Mouse (Mus musculus) cerebellum, postnatal 14 days (tissue): Measurements from ENCODE around the gene Sirt4.

Experiments
- DNase-seq, 2 experiments: peaks; one replicate each; pipeline ENCODE4 v3.0.0; 2021; ENCODE audit warnings: mixed read lengths in 2 of 2

Sirt4 gene

DNA sequence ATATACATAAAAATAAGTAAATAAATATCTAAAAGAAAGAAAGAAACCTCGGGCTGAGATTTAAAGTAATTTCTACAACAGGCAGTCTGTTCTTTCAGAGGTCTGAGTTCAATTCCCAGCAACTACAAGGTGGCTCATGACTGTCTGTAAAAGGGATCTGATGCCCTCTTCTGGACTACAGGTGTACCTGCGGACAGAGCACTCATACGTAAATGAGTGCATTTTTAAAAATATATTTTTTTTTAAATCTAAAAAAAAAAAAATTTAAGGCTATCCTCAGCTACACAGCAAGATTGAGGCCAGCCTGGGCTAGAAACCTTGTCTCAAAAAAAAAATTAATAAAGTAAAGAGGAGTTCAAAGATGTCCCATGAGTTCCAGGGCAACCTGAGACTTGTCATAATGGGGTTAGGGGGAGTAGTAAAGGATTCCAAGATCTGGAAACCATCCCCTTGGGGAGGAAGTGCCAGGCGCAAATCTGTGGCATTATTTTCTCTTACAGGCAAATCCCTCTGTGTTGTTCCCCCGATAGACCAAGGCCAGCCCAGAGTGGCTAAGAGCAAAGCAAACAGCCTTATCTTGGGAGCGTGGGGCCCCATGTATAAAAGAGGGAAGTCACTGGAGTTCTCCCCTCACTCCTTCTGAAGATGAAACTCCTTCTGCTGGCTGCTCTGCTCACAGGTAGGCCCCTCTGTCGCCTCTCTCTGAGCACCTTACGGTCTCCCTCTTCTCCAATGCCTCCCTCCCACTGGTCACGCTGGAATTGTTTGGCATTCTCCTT lies 18.7 kb downstream of the Sirt4 start, which contains the start of gene Pla2g1b:
TSS of gene Pla2g1b (plus strand) at position 621 of the 779 bp plus-strand sequence.
- DNase-seq, result no peak

DNA sequence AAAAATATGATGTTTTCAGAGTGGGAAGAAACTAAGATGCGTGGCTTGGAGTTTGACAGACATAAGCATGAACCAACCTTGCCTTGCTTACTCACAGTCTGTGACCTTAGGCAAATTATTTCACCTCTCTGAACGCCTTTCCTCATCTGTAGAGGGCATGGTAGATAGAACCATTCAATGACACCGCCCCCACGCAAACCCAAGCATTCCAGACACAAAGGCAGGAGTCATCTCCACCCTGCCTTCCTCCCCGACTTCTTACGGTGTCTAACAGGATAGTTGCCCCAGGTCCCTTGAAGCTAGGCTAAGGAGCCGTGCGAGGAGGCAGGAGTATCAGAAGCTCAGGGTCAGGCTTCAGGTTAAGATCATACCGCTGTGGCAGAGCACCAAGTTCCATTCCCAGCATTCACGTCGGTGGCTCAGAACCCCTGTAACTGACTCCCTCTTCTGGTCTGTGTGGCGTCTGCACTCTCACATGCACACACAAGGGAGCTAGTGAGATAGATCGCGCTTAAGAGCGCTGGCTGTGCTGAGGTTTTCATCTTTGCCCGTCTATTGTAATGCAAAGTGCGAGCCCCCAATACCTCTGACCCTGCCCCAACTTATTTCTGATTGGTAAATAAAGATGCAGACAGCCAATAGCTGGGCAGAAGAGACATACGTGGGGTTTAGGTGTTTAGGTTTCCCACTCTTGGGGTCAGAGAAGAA lies 20.0 kb downstream of the Sirt4 start:
- no peak for DNase-seq

DNA sequence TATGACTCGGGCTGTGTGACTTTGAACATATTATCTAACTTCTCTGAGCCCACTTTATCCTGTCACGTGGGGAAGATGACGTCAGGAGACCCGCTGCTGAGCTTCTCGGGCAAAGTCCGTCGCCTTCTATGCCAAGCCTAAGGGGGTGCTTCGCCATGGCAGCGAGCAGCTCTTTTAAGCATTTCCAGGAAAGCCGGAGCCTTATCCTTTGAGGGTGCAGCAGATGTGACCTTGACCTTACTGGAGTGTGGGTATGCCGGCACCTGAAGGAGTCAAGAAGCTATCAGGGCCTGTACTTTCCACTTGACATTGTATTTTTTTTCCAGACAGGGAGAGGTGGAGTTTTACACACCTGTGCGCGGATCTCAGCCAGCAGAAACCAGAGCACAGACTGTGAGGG lies 25.6 kb downstream of the Sirt4 start:
- DNase-seq, result no peak

DNA sequence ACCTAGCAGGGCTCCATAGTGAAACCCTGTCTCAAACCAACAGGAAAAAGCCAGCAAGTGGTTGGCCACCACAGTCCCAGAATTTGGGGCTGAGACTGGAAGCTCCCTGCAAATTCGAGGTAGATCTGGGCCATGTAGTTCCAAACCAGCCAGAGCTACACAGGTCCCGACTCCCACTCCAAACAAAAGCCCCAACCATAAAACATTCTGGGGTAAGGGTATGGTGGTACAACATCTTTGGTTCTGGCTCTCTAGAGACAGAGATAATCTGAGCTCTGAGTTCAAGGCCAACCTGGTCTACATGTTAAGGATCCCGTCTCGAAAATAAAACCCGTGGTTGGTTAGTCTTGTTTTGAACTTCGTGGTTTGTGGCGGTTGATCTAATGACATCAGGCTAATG lies 28.7 kb downstream of the Sirt4 start:
- DNase-seq, result no peak

DNA sequence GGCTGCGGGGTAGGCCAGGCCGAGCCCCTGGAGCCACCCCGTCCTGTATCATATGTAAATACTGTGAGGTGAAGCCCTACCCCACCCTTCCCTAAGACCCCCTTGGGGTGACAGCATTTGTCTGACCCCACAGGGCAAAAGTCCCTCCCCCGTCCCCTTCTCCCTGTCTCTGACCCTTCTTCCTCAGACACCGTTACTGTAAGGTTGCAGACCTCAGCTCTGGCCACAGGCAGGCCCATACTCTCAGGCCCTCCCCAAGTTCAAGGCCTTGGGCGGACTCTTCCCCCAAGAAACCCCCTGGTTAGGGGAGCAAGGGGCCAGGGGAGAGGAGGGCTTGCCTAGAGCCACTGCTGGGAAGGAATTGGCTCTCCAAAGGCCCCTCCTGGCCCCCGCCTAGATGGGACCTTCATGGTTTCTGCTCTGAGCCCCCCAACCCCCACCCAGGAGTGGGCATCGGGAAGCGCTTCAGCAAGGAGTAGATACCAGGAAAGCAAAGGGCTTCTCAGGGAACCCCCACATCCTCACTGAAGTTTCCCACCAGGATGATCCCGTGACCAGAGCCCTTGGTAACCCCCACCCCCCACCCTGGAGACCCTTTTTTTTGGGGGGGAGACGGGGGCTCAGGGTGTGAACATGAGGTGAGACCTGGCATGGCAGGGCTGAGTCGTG lies 30.0 kb downstream of the Sirt4 start:
- no peak for DNase-seq

DNA sequence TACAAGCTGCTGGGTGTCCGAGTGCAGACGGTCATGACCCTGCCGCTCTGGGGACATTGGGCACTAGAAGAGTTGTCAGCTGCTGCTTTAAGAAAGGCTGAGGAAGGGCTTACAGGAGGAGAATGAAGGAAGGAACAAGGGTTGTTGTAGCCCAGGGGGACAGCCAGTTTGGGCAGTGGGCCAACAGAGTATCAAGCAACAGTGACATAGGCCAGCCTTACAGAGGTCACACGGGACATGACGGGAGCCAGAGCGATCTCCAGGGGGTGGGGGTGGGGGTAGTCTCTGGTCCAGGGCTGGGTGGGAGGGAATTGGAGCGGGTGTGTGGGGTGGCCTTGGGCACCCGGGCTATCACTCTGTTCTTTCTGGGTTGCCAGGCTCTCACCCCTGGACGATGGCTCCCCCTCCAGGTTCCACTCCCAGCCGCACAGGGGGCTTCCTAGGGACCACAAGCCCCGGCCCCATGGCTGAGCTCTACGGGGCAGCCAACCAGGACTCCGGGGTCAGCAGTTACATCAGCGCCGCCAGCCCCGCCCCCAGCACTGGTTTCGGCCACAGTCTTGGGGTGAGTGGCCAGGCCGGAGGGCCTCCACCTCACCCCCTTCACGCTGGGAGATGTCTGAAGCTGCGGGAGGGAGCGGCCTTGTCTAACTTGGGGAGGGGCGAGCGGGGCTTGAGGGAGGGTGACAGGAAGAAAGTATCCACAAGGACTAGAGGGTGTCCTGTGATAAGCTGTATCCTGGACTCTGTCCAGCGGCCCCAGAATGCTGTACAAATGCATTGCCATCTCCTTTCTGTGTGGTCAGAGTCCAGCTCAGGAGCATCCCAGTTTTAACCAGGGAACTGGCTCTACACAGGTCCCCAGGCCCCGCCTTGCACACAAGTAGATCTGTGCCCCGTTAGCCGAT lies 33.9 kb downstream of the Sirt4 start:
- DNase-seq, result no peak

DNA sequence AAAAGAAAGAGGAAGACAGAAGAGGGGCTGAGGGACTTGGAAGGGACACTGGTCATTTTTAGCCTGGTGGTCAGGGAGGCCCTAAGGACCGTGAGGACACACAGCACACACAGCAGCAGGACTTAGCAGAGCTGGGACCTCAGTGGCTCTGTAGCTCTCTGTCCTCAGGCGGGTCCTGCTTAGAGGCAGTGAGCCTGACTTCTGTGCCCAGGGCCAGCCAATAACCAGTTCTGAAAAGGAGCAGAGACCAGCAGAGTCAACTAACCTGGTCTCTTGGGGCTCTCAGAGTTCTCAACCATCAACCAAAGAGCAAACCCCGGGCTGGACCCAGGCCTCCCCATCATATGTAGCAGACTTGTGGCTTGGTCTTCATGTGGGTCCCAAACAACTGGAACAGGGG lies 35.3 kb downstream of the Sirt4 start:
- no peak for DNase-seq

DNA sequence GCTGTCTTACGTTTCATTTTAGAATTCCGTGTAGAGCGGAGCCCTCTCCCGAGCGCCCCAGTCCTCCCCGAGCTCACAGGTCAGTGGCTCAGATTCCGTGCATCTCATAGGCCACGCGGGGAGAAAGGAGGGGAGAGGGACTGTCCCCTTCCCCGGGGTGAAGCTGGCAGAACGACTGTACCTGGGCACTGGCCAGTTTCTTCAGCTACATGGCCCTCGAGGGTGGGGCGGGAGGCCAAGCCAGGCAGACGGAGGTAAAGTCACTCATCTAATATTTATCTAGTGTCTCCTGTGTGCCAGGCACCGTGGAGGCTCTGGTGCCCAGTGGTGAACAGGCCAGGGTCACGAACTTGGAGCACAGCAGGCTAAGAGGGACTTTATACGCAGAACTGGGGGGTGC lies 37.4 kb downstream of the Sirt4 start:
- DNase-seq, result peak; percentile 41 to 53

DNA sequence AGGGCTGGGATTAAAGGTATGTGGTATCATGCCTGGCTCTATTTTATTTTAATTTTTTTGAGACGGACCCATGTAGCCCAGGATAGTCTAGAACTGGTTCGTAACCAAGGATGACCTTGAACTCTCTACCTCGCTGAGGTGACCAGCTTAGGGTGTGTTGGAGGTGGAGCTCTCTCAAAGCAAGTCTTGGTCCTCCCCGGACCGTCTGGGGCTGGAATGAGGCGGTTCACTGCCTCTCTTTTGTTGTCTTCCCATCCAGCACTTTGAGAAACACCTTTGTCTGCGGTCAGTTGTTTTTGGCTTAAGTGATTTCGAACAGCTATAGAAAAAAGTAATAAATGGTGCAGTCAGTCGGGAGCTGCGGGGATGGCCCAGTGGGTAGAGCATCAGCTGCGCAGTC lies 40.4 kb downstream of the Sirt4 start:
- no peak for DNase-seq

DNA sequence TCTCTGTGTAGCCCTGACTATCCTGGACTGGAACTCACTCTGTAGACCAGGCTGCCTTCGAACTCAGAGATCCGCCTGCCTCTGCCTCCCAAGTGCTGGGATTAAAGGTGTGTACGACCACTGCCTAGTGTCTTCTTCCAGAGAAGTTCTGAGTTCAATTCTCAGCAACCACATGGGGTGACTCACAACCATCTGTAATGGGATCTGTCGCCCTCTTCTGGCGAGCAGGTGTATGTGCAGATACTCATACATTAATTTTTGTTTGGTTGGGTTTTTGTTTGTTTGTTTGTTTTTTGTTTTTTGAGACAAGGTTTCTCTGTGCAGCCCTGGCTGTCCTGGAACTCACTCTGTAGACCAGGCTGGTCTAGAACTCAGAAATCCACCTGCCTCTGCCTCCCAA lies 41.9 kb downstream of the Sirt4 start:
- peak; percentile 30 to 55 for DNase-seq

DNA sequence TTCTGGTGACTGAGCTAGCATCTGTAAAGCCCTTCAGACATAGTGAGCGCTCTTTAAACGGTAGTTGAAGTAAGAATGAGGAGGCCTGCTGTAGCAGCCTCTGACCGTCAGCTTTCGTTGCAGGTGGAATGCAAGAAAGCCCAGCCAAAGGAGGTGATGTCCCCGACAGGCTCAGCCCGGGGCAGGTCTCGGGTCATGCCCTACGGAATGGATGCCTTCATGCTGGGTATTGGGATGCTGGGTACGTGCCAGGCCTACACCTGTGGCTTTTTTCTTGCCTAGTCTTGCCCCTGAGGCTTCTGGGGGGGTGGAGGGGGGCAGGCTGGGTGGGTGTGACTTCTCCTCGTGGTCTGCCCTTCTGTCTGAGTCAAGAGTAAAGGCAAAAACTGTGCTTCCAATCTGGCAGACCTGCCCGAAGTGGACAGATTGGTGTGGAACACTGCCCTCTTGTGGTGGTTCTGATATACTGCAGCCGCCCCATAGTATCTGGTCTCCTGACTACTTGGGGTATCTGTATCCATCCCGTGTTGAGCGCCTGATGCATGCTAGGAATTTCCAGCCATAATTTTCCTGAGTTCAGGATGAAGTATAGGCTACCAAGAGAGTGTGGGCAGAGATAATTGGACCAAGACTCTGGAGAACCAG lies 43.2 kb downstream of the Sirt4 start:
- peak; percentile 90 for DNase-seq

DNA sequence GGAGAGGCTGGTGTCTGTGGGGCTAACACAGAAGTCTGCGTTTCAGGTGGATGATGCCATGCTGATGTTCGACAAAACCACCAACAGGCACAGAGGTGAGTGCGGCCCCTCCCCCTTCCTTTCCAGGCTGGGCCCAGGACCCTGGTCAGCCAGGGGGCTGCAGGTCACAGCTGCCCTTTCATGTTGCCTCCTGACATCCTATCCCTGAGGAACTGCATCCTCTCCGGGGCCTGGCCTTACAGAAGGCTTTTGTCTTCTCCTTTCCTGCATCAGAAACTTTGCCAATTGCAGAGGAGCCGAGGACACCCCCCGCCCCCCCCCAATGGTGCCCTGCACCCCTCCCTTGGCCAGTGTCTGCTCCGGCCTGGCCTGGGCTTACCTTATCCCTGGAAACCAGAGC lies 45.9 kb downstream of the Sirt4 start:
- no peak for DNase-seq

DNA sequence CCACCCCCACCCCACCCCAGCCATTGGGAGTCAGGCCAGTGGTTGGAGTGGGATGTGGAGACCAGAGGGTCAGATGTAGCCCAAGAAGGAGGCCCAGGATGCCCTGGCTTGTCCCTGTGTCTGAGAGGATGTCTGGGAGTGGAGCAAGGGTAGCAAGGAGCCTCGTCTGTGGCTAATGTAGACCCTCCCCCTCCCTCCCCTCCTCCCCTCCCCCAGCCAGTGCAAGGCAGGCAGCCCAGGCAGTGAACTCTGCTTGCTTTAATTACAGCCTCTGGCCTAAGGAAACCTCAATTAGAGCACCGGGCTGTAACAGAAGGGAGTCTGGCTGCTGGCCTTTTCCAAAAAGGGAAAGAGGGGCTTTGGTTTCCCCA lies 46.6 kb downstream of the Sirt4 start:
- DNase-seq, result no peak

DNA sequence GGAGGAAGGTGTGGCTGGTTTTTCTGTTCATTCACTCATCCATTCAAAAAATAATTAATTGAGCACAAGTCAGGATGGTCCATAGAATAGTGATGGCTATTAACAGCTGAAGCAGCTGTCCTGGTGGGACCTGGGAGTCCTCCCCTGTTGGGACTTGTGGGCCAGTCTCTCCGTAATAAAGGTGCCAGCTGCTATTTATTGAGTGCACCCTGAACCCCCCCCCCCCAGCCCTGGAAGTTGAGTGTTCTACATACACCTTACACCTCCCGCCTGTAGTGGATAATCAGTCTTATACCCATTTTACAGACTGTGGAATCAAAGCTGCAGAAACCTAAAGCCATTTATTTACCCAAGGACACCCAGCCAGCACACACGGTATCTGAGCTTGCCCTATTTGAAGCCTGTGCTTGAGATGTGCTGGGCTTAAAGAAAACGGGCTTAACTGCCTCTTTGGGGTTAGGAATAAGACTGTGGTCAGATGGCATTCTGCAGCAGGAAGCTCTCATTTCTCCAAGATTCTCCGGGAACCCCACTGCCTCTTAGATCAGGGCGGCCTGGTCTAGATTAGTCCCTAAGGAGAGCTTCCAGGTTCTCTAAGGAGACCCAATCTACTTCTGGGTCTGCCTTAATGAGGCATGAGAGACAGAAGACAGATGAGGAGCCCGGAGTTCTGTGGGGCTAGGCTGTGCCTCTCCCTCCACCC lies 47.1 kb downstream of the Sirt4 start:
- DNase-seq, result no peak

DNA sequence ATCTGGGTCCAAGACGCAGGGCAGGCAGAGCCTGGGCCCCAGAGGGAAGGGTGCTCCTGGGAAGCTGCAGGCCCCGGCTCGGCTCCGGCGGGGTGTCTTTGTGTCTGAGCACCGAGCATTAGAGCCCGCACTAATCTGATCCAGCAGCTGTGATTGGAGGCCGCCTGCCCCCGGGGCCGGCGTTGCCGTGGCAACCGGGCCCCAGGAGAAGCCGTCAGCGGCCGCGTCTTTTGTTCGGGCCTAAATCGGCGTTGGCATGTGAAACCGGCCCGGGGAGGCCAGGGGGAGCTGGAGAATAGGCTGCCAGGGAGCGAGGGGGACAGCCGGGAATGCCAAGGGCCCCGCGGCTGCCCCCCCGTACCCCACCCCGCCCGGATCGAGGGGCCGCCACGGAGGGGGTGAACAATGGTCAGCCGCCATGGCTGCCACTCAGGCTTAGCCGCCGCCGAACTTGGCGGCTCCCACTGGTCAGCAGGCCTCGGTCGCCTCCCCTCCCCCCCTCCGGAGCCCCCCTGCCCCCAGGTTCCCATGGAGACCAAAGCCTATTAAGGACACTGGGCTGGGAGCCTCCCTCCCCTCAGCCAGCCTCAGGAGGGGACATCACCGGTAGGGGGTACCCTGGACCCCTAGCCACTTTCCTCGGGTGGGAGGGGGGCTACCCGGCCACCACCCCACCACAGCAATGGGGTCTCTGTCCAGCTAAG lies 48.0 kb downstream of the Sirt4 start:
- DNase-seq, result peak; percentile 81

DNA sequence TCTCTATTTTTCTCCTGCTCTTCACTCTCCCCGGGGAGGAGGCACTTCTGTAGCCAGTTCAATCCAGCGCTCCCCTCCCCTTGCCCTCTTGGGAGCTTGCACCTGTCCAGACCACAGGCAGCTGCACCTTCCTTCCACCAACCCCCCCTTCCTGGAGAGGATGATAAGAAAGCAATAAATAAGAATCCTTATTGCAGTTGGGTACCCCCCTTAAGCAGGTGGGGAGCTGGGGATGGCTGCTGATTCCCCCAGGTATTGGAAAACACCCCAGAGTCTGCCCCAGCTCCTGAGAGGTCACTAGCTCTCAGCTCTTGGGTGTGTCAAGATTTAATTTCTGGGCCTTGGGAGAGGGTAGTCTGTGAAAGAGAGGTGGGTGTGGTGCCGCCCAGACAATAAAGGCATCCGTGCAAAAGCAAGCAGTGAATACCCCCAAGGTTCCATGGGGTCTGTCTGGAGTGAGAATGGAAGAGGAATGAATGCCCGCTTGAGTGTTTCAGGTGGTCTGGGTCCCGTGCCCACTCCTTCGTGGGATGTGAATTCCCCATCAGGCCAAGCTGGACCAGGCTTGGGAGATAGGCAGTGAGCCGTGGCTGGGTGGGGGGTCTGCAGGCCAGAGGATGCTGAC lies 48.7 kb downstream of the Sirt4 start:
- DNase-seq, result peak in 1 of 2 experiments; percentile 17

DNA sequence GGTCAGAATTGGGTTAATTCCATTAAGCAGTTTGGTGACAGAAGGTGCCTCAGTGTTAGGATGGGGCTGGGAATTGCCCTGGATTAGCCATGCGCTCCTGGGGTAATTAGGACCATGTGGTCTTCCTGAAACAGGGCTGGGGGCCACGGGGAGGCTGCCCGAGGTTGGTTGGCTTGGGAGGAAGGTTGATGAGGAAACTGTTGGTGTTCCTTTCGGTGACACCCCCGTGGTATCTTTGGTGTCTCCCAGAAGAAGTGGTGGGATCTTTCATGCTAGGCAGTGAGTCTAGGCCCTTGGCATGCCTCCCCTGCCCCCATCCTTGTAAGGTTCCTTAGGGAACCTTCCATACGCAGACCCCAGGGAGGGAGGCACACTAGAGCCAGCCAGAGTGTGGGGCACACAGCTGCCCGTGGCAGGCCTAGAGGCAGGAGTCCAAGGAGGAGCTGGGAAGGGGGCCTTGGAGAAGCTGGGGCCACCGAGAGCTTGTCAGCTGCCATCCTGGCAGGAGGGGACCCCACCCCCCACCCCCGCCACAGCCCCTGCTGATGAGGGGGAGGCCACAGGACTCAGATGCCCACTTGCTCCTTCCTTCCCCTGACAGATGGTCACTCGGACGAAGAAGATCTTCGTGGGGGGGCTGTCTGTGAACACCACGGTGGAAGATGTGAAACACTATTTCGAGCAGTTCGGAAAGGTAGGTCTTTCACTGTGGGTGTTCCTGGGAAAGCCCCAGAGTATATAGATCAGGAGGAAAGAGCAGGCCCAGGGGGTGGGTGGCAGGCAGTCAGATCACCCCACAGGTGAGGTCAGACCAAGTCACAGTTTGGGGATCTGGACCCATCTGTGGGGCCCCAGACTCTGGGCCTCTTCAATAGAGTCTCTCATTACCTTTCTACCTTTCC lies 49.4 kb downstream of the Sirt4 start:
- peak; percentile 51 to 57 for DNase-seq

DNA sequence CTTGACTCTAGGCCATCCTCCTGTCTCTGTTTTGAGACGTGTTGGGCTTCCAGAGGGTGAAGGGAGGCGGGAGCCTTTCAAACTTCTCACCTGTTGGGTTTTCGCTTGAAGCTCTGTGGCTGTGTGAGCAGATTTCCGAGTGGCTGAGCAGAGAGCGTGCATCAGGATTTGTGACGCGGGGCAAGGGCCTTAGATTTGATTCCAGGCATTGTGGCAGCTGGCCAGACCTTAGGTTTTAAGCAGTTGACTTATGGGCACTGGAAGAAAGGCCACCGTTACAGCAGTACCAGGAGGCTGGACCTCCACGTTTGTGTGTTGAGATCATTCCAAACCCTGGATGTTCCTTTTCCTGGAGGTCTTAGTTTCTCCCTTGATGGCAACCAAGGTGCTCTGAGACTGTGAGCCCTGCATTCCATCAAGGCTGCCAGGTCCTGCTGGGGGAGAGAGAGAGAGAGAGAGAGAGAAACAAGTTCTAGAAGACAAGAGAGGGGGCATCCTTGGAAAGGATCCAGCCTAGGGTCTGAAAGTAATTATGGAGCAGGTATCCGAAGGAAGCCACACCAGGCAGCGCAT lies 50.2 kb downstream of the Sirt4 start:
- DNase-seq, result peak; percentile 46 to 51

DNA sequence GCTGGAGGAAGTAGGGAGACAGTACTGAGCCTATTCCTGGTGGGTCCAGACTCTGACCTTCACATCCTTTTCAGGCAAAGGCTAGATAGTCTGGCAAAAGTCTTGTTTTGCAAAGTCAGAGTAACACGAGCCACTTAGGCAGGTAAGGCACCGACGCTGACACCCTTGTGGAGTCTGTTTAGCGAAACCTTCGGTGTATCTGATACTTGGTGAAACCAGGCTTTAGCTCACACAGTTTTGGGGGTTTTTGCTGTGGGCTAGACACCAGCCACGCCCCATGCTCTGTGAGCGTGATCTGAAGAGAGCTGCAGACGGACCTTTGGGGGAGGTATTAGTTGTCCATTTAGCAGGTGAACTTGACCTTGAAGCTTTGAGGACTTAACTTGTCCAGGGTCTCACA lies 51.3 kb downstream of the Sirt4 start:
- DNase-seq, result no peak
